Mouse (Mus musculus) gastrocnemius, postnatal 10 days (tissue): ENCODE measurements at regions not wholly inside any gene's neighbourhood (a gene's known extent, or its start where the extent isn't known, plus 50 kb on each side); places are given as distances from the start of the nearest gene placed in this dataset.
"Not testable (repeated sequence)": the region's sequence is repeated elsewhere in the genome, so short reads cannot be mapped to it uniquely, and the experiment has no call there.

ENCODE experiments used
- DNase-seq: peaks from one replicate; pipeline ENCODE4 v3.0.0; 2021; ENCODE audit warnings: mixed read lengths

DNA sequence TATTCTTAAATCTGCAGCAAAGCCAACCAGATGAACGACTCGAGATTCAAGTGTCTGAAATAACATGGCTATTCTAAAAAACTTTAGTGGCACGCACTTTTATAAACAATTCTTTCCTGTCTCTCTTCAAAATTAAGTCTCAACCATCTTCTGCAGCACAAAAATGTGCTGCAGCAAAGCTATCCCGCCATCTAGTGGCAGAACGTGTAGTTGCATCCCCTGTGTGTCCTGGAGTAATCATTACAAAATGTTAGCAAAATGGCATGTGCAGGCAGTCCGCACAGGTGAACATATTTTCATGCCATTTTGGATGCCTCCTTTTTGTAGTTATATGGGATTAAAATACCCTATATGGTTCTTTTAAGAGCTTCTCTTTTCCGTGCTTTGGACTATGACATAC, 293.1 kb upstream of the Slc7a14 start:
- peak; percentile 84 for DNase-seq

DNA sequence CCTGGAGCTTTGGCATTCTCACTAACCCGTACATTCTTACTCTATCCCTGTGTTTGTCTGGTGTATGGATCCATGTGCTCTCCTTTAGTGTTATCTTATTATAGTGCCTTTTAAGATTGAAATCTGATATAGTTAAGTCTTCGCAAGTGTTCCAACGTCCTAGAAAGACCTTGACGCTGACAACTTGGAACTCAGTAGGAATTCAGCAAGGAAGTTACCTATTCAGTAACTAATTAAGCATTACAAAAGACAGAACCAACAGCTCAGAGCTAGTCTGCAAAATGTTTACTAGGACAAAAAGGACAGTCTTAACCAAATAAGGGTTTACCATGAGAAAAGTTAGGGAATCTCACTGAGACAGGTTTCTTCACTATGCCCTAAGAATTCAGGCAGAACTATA, 286.4 kb upstream of the Slc7a14 start:
- not testable (repeated sequence) for DNase-seq

DNA sequence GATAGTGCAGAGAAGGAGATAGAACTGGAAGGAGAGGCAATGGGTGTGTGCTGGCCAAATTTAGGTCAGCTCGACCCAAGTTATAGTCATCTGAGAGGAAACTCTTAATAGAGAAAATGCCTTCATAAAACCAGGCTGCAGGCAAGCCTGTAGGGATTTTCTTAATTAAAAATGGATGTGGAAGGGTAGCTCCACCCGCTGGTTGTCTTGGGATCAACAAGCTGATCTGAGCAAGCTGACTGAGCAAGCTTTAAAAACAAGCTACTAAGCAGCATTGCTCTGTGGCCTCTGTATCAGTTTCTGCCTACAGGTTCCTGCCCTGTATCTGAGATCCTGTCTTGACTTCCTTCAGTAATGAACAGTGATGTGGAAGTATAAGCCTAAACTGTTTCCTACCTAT, 275.8 kb upstream of the Slc7a14 start:
- no peak for DNase-seq

DNA sequence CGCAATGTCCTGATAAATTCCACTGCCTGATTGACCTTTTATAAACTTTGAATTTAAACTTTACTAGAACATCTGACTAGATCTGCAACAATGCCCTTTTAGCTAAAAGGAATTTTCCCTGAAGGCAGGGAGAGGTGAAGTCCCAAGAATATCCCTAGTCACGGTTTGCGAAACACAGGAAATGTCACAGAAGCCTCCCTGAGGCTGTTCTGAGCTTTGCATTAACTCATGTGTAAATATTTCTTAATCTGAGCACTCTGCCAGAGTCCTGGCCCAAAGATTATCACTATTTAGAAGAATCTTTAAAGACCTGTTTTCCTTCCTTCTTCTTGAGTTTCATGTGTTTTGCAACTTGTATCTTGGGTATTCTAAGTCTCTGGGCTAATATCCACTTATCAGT, 263.7 kb upstream of the Slc7a14 start:
- no peak for DNase-seq
